Mouse (Mus musculus): ENCODE results near the gene Tcaf3. TPM values are rescaled to one million over a fixed set of nuclear protein-coding genes. Genes with fewer than 3 reads are reported as not detected.

The Tcaf3 gene
- total and polyA plus RNA-seq, 2 experiments from 2014 or later = not detected

DNA sequence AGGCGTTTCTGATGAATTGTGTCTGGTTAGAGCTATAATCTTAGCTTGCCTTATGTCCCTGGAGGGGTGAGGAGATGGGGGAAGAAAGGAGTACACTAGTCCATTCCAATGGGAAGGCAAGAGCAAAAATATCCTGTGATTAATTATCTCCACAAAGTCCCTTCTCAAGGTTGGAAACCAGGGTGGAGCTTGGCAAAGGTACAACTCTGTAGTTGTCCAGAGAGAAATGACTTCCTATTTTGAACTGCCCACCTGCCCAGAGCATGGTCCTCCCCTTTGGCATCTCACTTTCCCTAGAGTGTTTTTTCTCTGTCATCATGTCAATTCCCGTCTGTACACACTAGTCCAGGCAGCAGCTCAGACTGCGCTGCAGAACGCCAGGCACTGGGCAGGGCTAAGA is 50.0 kb downstream of the Tcaf3 start, which contains the start of gene Olfr455:
Gene Olfr455 (minus strand): TSS at position 127 of the 400 bp plus-strand sequence.
- Histone ChIP-seq H3K4me2 (ENCODE audit: low read depth, low read length, poor library complexity, severe bottlenecking) (no peak within 1 kb of the TSS), H3K9me3 (ENCODE audit: low read length) (no peaks in the 10 kb centered on the region), H3K27me3 (ENCODE audit: insufficient read depth, low read length) (no peaks in the 10 kb centered on the region), H3K36me3 (ENCODE audit: insufficient read depth, low read length) (no peaks in the 10 kb centered on the region), H3K27ac (ENCODE audit: low read depth, low read length) (no peak within 1 kb of the TSS), H3K4me3 (ENCODE audit: low read depth, low read length) (no peak within 1 kb of the TSS), H3K4me1 (ENCODE audit: insufficient read depth, low read length) (peaks cover 3% of the 10 kb centered on the region; the same call in 1 of the 2 replicates), H3K9ac (replicated peaks; ENCODE audit: low read length, poor library complexity, severe bottlenecking) (no peak within 1 kb of the TSS)
- TF ChIP-seq CTCF (IDR thresholded peaks at IDR 0.05) = no peak
- 93% methylated on average over 4 of the region's 4 CpGs for WGBS
- DNase-seq (ENCODE audit: low spot score) = no peak
- ATAC-seq (ENCODE audit: low FRiP score) = no peak

DNA sequence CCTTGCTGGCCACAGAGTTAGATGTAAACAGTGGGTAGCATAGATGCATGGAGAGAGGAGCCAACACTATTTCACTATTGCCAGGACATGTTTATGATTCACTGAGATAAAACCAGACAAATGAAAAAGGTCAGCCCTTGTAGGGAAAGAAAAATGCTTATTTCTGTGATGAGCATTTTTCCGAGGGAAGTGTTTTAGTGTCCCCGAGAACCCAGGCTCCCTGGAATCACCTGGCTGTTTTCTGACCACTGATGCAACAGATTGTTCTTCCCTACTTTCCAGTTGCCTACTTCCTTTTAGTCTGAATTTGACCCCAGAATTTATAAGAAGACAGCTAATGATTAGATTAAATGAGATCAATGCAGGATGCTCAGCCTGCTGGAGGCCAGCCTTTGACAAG is 51.3 kb downstream of the Tcaf3 start:
- ATAC-seq (ENCODE audit: low FRiP score) (no peak), DNase-seq (ENCODE audit: low spot score) (no peak)
- Histone ChIP-seq H3K4me3 (ENCODE audit: low read depth, low read length) (no peak overlapping the region), H3K36me3 (ENCODE audit: insufficient read depth, low read length) (no peaks in the 10 kb centered on the region), H3K9ac (replicated peaks; ENCODE audit: low read length, poor library complexity, severe bottlenecking) (no peak overlapping the region), H3K9me3 (ENCODE audit: low read length) (no peaks in the 10 kb centered on the region), H3K27me3 (ENCODE audit: insufficient read depth, low read length) (no peaks in the 10 kb centered on the region), H3K4me2 (ENCODE audit: low read depth, low read length, poor library complexity, severe bottlenecking) (no peak overlapping the region), H3K27ac (ENCODE audit: low read depth, low read length) (no peak overlapping the region), H3K4me1 (ENCODE audit: insufficient read depth, low read length) (peaks cover 3% of the 10 kb centered on the region; the same call in 1 of the 2 replicates)
- 86% methylated on average over 2 of the region's 2 CpGs for WGBS
- no peak for TF ChIP-seq CTCF (IDR thresholded peaks at IDR 0.05)

DNA sequence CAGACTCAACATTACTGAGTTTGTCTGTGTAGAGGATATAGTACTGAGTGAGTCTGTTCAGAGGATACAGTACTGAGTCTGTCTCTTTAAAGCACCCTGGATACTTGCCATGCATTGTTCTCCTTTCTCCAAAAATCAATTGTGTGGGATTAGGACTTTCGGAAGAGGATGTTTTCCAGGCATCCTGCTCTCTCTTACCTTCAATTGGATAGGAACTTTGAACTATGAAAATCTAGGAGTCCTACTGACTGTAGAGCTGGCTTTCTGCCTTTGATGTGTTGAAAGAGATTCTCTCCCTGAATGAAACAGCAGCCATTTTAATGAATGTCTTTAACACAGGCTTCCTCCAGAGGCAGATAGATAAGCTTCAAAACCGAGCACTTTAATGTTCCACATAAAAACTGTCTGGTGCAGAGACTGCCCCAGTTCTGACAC is 52.0 kb downstream of the Tcaf3 start:
- ATAC-seq (ENCODE audit: low FRiP score) (no peak; the same call in 1 of the 2 replicates), DNase-seq (ENCODE audit: low spot score) (no peak)
- H3K9me3 ChIP-seq (ENCODE audit: low read length) = no peaks in the 10 kb centered on the region

DNA sequence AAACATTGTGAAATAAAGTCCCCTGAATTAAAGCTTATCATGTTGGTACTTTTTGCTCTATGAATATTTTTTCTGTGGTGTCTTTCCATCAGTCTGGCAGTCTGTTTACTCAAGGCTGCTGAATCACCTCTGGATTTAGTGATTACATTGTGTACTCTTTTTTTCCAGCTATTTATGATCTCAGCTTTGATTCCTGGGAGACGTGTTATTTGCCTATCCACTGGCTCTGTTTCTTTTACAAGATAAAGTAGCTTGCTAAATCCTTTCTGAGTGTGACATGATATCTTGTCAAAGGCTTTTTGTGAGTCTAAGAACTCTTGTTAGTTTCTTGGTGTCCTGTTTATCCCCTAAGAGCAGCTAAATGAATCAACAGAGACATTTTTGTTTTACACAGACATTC is 52.6 kb downstream of the Tcaf3 start:
- Histone ChIP-seq H3K4me3 (ENCODE audit: low read depth, low read length) (no peak overlapping the region), H3K9me3 (ENCODE audit: low read length) (no peaks in the 10 kb centered on the region), H3K9ac (replicated peaks; ENCODE audit: low read length, poor library complexity, severe bottlenecking) (no peak overlapping the region), H3K36me3 (ENCODE audit: insufficient read depth, low read length) (no peaks in the 10 kb centered on the region), H3K4me1 (ENCODE audit: insufficient read depth, low read length) (peaks cover 3% of the 10 kb centered on the region; the same call in 1 of the 2 replicates), H3K27me3 (ENCODE audit: insufficient read depth, low read length) (no peaks in the 10 kb centered on the region), H3K4me2 (ENCODE audit: low read depth, low read length, poor library complexity, severe bottlenecking) (no peak overlapping the region), H3K27ac (ENCODE audit: low read depth, low read length) (no peak overlapping the region)
- no peak for TF ChIP-seq CTCF (IDR thresholded peaks at IDR 0.05)
- DNase-seq (ENCODE audit: low spot score) (no peak), ATAC-seq (ENCODE audit: low FRiP score) (no peak)
- 24% methylated on average over 1 of the region's 1 CpGs for WGBS

More for the DNA sequence above, 52.0 kb downstream of the Tcaf3 start:
- no peaks in the 10 kb centered on the region for H3K36me3 ChIP-seq (ENCODE audit: insufficient read depth, low read length)
- WGBS = 27% methylated on average over 2 of the region's 2 CpGs
- H3K27me3 ChIP-seq (ENCODE audit: insufficient read depth, low read length) = no peaks in the 10 kb centered on the region
- TF ChIP-seq CTCF (IDR thresholded peaks at IDR 0.05) = no peak
- no peak overlapping the region for H3K4me2 ChIP-seq (ENCODE audit: low read depth, low read length, poor library complexity, severe bottlenecking)
- no peak overlapping the region for H3K9ac ChIP-seq (replicated peaks; ENCODE audit: low read length, poor library complexity, severe bottlenecking)
- peaks cover 3% of the 10 kb centered on the region; the same call in 1 of the 2 replicates for H3K4me1 ChIP-seq (ENCODE audit: insufficient read depth, low read length)
- no peak overlapping the region for H3K4me3 ChIP-seq (ENCODE audit: low read depth, low read length)
- H3K27ac ChIP-seq (ENCODE audit: low read depth, low read length) = no peak overlapping the region

DNA sequence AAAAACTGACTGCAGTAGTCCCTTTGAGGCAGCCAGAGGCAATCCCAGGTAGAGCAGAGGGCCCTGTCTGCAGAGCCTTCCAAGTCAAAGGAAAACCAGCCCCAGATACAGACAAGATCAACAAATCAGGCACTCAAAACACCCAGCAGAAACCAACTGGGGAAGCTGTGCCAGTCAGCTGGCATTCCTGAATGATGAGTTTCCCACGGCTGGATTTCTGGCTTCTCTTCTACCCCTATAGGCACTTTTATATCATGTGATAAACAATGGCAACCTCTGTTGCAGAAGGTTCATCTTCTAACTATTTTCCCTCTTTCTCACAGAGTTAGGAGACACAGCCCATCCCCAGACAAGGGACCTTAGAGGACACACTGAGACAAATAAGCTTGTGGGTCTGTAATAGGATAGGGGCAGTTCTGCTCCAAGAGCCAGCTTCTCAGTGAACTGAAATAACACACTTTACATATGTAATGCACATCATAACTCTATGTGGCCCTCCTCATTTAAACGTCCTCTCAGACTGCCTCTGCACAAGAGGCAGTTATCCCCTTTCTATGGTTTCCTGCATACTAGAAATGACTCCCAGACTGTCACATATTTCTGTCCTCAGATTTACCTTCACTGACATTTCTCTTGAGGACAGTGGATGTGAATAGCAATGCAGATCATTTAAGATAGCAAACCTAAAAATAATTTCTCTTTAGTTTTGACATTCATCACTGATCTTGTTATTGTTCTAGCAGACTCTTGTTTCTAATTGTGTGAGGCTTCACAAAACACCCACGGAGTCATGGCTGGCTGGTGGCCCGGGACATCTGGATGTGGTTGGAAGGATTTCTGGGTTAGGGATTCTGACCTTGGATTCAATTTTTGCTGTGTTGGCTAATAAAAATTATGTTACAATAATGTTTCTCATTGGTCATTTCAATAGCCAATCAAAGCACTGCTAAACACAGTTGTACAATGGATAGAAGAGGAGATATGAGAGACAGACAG is 55.2 kb downstream of the Tcaf3 start:
- Histone ChIP-seq H3K27ac (ENCODE audit: low read depth, low read length) (no peak overlapping the region), H3K4me2 (ENCODE audit: low read depth, low read length, poor library complexity, severe bottlenecking) (no peak overlapping the region), H3K36me3 (ENCODE audit: insufficient read depth, low read length) (no peaks in the 10 kb centered on the region), H3K4me1 (ENCODE audit: insufficient read depth, low read length) (peaks cover 3% of the 10 kb centered on the region; the same call in 1 of the 2 replicates), H3K9me3 (ENCODE audit: low read length) (no peaks in the 10 kb centered on the region), H3K4me3 (ENCODE audit: low read depth, low read length) (no peak overlapping the region), H3K9ac (replicated peaks; ENCODE audit: low read length, poor library complexity, severe bottlenecking) (no peak overlapping the region), H3K27me3 (ENCODE audit: insufficient read depth, low read length) (no peaks in the 10 kb centered on the region)
- ATAC-seq (ENCODE audit: low FRiP score) (no peak), DNase-seq (ENCODE audit: low spot score) (no peak)
- TF ChIP-seq CTCF (IDR thresholded peaks at IDR 0.05) = no peak
- WGBS = 67% methylated on average over 4 of the region's 4 CpGs

DNA sequence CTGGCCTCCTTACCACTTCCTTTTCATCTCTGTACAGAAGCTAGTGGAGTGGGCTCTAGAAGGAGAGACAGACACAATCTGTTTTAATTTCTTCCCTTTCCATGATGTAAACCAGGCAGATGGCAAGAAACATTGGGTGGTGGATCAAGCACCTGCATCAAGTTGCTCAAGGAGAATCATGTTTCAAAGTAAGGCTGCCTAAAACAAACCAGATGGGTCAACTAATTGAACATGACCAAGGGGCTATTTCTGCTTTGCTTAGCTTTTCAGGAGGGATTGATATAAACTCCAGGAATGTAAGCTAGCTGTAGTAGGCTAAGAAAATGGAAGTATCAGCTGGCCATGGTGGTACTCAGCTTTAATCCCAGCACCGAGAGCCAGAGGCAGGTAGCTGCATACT is 56.8 kb downstream of the Tcaf3 start:
- ATAC-seq (ENCODE audit: low FRiP score) (no peak), DNase-seq (ENCODE audit: low spot score) (no peak)
- no peak overlapping the region for H3K4me3 ChIP-seq (ENCODE audit: low read depth, low read length)
- H3K9me3 ChIP-seq (ENCODE audit: low read length) = no peaks in the 10 kb centered on the region
- TF ChIP-seq CTCF (IDR thresholded peaks at IDR 0.05) = no peak
- peaks cover 3% of the 10 kb centered on the region; the same call in 1 of the 2 replicates for H3K4me1 ChIP-seq (ENCODE audit: insufficient read depth, low read length)
- no peaks in the 10 kb centered on the region for H3K36me3 ChIP-seq (ENCODE audit: insufficient read depth, low read length)
- no peak overlapping the region for H3K9ac ChIP-seq (replicated peaks; ENCODE audit: low read length, poor library complexity, severe bottlenecking)
- H3K27ac ChIP-seq (ENCODE audit: low read depth, low read length) = no peak overlapping the region
- no peak overlapping the region for H3K4me2 ChIP-seq (ENCODE audit: low read depth, low read length, poor library complexity, severe bottlenecking)
- no peaks in the 10 kb centered on the region for H3K27me3 ChIP-seq (ENCODE audit: insufficient read depth, low read length)
- WGBS = 86% methylated on average over 1 of the region's 1 CpGs

Data from midbrain, postnatal 0 days (tissue).